Mouse (Mus musculus) erythroblast, embryonic 14.5 days (primary cell): ENCODE results near the gene Olfr522. TPM values are rescaled to one million over a fixed set of nuclear protein-coding genes. Genes with fewer than 3 reads are reported as not detected.

Experiments
- H3K27me3 ChIP-seq: 2 replicates; pipeline ENCODE4 v1.6.1; 2012; ENCODE audit warnings: inconsistent platforms; ENCODE audit not compliant: control insufficient read depth
- H3K36me3 ChIP-seq: 2 replicates; pipeline ENCODE4 v1.6.1; 2012; ENCODE audit warnings: mild to moderate bottlenecking, inconsistent platforms; ENCODE audit not compliant: control insufficient read depth
- H3K4me1 ChIP-seq: 2 replicates; pipeline ENCODE4 v1.6.1; 2012; ENCODE audit warnings: inconsistent platforms; ENCODE audit not compliant: control insufficient read depth
- H3K4me3 ChIP-seq: replicated peaks from 2 replicates; pipeline ENCODE3; 2012; ENCODE audit warnings: moderate library complexity, mild to moderate bottlenecking, inconsistent platforms
- H3K9me3 ChIP-seq: 2 replicates; pipeline ENCODE4 v1.6.1; 2012; ENCODE audit warnings: low read length, inconsistent platforms, mixed read lengths; ENCODE audit not compliant: control insufficient read depth
- GATA1 ChIP-seq: IDR thresholded peaks from 2 replicates; pipeline ENCODE4 v1.6.1; 2012; ENCODE audit warnings: low read length, inconsistent platforms, mixed read lengths
- TAL1 ChIP-seq: IDR thresholded peaks from 3 replicates; pipeline ENCODE4 v1.6.1; 2012; ENCODE audit warnings: low read length, inconsistent platforms, mixed read lengths
- polyA plus RNA-seq: library from polyadenylated mRNA; stranded (reverse); fragments of >175 nt; gene quantifications from 2 replicates; pipeline ENCODE4 v1.2.3, GENCODE M21; 2012

Olfr522 gene
- polyA plus RNA-seq, 1 experiment: not detected

DNA sequence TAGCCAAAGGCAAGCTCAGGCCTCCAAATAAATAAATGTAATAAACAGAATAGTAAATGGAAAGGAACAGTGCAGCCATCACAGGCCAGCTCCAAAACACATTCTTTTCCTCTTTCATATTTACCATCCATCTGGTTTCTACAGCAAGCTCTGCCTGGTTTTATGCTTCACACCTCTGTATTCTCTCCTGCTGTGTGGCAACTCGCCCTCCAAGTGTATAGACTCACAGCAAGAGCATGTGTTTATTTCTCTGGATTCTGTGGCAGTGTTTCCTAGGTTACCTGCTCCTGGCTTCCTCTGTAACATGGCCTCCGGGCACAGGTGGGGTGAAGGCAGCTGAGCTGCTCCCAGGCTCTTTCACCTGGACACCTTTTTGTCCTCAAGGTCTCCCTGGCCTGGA is 27.9 kb upstream of the Olfr522 start:
- Histone ChIP-seq H3K4me1 (peaks cover 2% of the 10 kb centered on the region), H3K9me3 (no peaks in the 10 kb centered on the region), H3K27me3 (no peaks in the 10 kb centered on the region), H3K36me3 (no peaks in the 10 kb centered on the region), H3K4me3 (no peak overlapping the region)
- TF ChIP-seq GATA1 (no peak), TAL1 (no peak)

- Histone ChIP-seq H3K36me3 (no peaks in the 10 kb centered on the region), H3K4me3 (no peak overlapping the region), H3K27me3 (no peaks in the 10 kb centered on the region), H3K4me1 (peaks cover 2% of the 10 kb centered on the region), H3K9me3 (no peaks in the 10 kb centered on the region)
- no peak for TF ChIP-seq TAL1
Observed at GRCm38 (mm10) chr7:140190435-140190834, 25.9 kb upstream of the Olfr522 start.

DNA sequence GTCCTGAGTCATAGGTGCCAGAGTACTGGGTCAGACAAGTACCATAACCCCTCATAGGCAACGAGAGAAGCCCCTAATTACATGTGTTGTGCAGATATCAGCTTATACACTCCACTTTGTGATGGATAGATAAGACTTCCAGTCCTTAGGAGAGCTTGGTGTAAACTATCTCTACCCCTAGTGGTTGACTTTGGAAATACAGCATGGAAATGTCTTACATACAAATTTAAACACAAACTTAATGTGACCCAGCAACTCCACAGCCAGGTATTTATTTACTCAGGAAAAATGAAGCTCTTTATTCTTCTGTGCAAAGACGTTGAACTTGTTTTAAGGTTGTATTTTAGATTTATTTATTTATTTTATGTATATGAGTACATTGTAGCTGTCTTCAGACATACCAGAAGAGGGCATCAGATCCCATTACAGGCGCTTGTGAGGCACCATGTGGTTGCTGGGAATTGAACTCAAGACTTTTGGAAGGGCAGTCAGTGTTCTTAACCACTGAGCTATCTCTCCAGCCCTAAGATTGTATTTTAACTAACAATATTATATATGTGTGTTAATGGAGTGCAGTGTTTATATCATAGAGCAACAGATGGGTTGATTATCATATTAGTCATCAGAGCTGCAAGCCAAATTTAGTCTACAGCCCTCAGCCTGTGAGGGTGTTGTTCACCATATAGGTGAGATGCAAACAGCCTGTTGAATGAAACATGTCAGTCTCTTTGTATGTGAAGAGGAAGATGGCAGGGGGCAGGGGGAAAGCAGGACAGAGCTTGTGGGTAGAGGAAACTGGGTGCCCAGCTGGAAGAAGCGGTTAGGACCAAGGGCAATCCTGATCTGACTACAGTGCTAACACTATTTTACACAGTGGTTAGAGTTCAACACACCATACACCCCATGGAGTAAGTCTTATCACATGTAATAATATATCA is 24.1 kb upstream of the Olfr522 start:
- H3K9me3 ChIP-seq: no peaks in the 10 kb centered on the region
- TF ChIP-seq GATA1: no peak
- TF ChIP-seq TAL1: no peak
- no peaks in the 10 kb centered on the region for H3K36me3 ChIP-seq
- no peak overlapping the region for H3K4me3 ChIP-seq
- H3K4me1 ChIP-seq: peaks cover 2% of the 10 kb centered on the region
- no peaks in the 10 kb centered on the region for H3K27me3 ChIP-seq

GRCm38 (mm10) chr7:140187721-140188390 is 23.3 kb upstream of the Olfr522 start:
- Histone ChIP-seq H3K4me1 (peaks cover 2% of the 10 kb centered on the region), H3K4me3 (no peak overlapping the region), H3K9me3 (no peaks in the 10 kb centered on the region), H3K27me3 (no peaks in the 10 kb centered on the region), H3K36me3 (no peaks in the 10 kb centered on the region)
- TF ChIP-seq GATA1: no peak
- TF ChIP-seq TAL1: no peak

DNA sequence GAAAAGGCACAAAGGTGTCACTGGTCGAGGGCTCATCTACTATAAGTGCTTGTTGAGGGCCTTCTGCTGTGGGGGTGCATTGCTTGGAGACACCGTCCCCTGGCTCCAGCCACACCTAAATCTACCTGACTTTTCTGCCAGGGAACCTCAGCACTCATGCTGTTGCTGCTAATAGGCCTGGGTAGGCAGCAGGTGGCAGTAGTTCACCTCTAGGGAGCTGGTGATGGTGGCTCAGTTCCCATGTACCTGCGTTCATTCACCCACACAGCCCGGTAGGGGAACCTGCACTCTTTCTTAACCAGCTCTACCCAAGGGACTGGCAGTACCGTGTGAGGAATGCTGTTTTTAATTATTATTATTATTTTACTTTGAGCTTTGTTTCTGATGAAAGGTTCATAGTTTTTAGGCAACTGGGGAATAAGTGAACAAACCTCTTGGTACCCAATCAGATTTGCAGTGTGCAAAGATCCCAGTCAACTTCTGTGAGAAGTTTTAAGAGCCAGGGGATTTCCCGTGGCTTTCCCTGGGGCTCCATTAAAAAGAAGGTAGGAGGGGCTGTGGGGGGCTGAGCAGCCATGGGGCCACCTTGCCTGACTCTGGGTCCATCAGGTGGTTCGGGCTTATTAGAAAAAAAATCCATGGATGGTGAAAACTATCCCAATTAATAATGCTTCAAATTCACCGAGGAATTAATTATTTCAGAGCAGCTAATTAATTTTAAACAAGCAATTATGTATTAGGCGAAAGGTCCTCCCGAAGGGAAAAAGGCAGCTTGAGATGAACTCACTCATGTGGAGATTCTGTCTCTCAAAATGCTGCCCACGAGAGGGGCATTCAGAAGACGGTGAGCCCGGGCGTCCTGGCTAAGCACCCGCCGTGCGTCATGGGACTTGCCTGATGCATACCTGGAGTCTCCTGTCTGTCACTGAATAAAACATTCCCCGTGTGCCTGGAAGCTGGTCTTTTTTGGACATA is 22.4 kb upstream of the Olfr522 start:
- Histone ChIP-seq H3K36me3 (no peaks in the 10 kb centered on the region), H3K9me3 (no peaks in the 10 kb centered on the region), H3K4me3 (no peak overlapping the region), H3K4me1 (peaks cover 2% of the 10 kb centered on the region), H3K27me3 (no peaks in the 10 kb centered on the region)
- TF ChIP-seq GATA1 (no peak), TAL1 (no peak)

DNA sequence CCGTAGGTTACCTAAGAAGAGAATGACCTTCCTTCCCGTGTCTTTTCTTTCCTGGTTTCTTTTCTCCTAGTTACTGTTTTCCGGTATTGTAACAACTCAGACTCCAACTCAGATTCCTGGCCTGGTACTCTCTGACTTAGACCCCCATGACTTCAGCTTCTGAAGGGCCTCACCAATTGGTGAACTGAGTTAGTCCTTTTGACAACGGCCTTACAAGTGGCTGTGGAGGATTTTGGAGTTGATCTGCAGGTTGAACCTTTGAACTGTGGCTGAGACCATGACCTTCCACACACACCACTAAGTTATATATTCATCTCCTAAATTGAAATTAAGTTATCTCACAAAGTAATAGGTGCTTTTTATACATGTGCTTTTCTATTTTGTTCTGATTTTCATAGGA is 19.6 kb upstream of the Olfr522 start:
- no peak overlapping the region for H3K4me3 ChIP-seq
- no peaks in the 10 kb centered on the region for H3K27me3 ChIP-seq
- peaks cover 2% of the 10 kb centered on the region for H3K4me1 ChIP-seq
- TF ChIP-seq TAL1: no peak
- no peak for TF ChIP-seq GATA1
- H3K9me3 ChIP-seq: no peaks in the 10 kb centered on the region
- H3K36me3 ChIP-seq: no peaks in the 10 kb centered on the region

- TF ChIP-seq GATA1: no peak
- TF ChIP-seq TAL1: no peak
- Histone ChIP-seq H3K4me1 (no peaks in the 10 kb centered on the region), H3K4me3 (no peak overlapping the region), H3K9me3 (no peaks in the 10 kb centered on the region), H3K36me3 (no peaks in the 10 kb centered on the region), H3K27me3 (no peaks in the 10 kb centered on the region)
Observed at GRCm38 (mm10) chr7:140180692-140181091, 16.1 kb upstream of the Olfr522 start.

DNA sequence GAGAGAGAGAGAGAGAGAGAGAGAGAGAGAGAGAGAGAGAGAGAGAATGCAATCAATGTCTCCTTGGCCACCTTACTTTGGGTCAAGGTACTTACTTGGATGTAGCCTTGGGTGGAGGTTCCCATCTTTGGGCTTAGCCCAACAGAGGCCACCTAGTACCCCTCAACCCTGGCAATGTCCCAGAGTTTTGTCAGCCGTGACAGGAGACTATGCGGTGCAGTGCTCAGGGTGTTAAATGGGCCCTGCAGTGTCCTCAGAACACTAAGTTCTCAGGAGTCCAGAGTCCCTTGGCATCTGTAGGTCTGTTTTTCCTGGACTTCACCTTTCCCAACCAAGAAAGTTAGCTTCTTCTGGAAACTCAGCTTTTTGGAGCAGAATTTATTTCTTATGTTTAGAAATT is 14.6 kb upstream of the Olfr522 start:
- no peaks in the 10 kb centered on the region for H3K27me3 ChIP-seq
- H3K36me3 ChIP-seq: no peaks in the 10 kb centered on the region
- no peaks in the 10 kb centered on the region for H3K4me1 ChIP-seq
- TF ChIP-seq TAL1 (no peak), GATA1 (no peak)
- H3K4me3 ChIP-seq: no peak overlapping the region
- no peaks in the 10 kb centered on the region for H3K9me3 ChIP-seq

- H3K4me3 ChIP-seq: no peak within 1 kb of the TSS
- TF ChIP-seq TAL1: no peak
- TF ChIP-seq GATA1: no peak
- no peaks in the 10 kb centered on the region for H3K9me3 ChIP-seq
- H3K4me1 ChIP-seq: no peaks in the 10 kb centered on the region
- H3K36me3 ChIP-seq: no peaks in the 10 kb centered on the region
- H3K27me3 ChIP-seq: no peaks in the 10 kb centered on the region
Observed at GRCm38 (mm10) chr7:140172936-140173335, 8.4 kb upstream of the Olfr522 start, which contains the start of gene Olfr523. Gene Olfr523, plus strand, starts transcription at chr7:140173217.
